Mouse (Mus musculus) liver, adult 2 months (tissue): ENCODE results near the gene Greb1. TPM values are rescaled to one million over a fixed set of nuclear protein-coding genes. Genes with fewer than 3 reads are reported as not detected.

Experiments
- DNase-seq: peaks from one replicate; pipeline ENCODE4 v3.0.0-alpha.2; 2011; ENCODE audit warnings: low read depth, low spot score; ENCODE audit errors: extremely low read depth
- H3K27ac ChIP-seq: fragments of 200-500 bp; replicated peaks from 2 replicates; pipeline ENCODE4 v1.5.1; 2012; ENCODE audit warnings: low read depth, mild to moderate bottlenecking, control low read depth, inconsistent platforms, low read length; ENCODE audit not compliant: insufficient read depth
- H3K27me3 ChIP-seq: fragments of 200-500 bp; 2 replicates; pipeline ENCODE4 v1.6.1; 2012; ENCODE audit warnings: mild to moderate bottlenecking, moderate library complexity, low read length, inconsistent platforms; ENCODE audit not compliant: control insufficient read depth, insufficient read depth
- H3K36me3 ChIP-seq: fragments of 200-500 bp; 2 replicates; pipeline ENCODE4 v1.6.1; 2012; ENCODE audit warnings: low read length, inconsistent platforms; ENCODE audit not compliant: control insufficient read depth, insufficient read depth
- H3K4me1 ChIP-seq: fragments of 200-500 bp; 2 replicates; pipeline ENCODE4 v1.6.1; 2011; ENCODE audit warnings: low read length; ENCODE audit not compliant: control insufficient read depth, insufficient read depth
- H3K4me3 ChIP-seq: fragments of 200-500 bp; 2 replicates; pipeline ENCODE4 v1.5.1; 2011; ENCODE audit warnings: low read depth, mild to moderate bottlenecking, control low read depth, low read length, moderate library complexity; ENCODE audit not compliant: insufficient read depth
- H3K79me2 ChIP-seq: fragments of 200-500 bp; 2 replicates; pipeline ENCODE4 v1.6.1; 2012; ENCODE audit warnings: inconsistent platforms, mild to moderate bottlenecking, low read length, moderate library complexity; ENCODE audit not compliant: control insufficient read depth, insufficient read depth
- H3K9ac ChIP-seq: fragments of 200-500 bp; 2 replicates; pipeline ENCODE4 v1.6.1; 2012; ENCODE audit warnings: low read depth, mild to moderate bottlenecking, control low read depth, inconsistent platforms, low read length
- CTCF ChIP-seq: fragments of 200-500 bp; IDR thresholded peaks from 2 replicates; pipeline ENCODE4 v1.5.1; 2011; ENCODE audit warnings: low read depth, low read length, control low read depth
- POLR2A ChIP-seq: fragments of 200-500 bp; IDR thresholded peaks from 2 replicates; pipeline ENCODE4 v1.6.1; 2011; ENCODE audit warnings: low read length, control low read depth; ENCODE audit not compliant: insufficient read depth; ENCODE audit errors: extremely low read depth
- WGBS: fragments of 180-500 bp; shearing (Covaris S2); methylation state at CpG from one replicate; pipeline ENCODE4 v1.1.7; 2018; 5-methylcytosine and 5-hydroxymethylcytosine counted together
- polyA plus RNA-seq: library from polyadenylated mRNA; depleted of rRNA; stranded (reverse); fragments of >200 nt; gene quantifications from 2 replicates; pipeline ENCODE4 v1.2.3, GENCODE M21; 2012
- total RNA-seq: library from RNA; depleted of rRNA; stranded (reverse); fragments of >200 nt; gene quantifications from 2 replicates; pipeline ENCODE4 v1.2.3, GENCODE M21; 2014

Gene Greb1
- total and polyA plus RNA-seq, 2 experiments, result 0.09 TPM

DNA sequence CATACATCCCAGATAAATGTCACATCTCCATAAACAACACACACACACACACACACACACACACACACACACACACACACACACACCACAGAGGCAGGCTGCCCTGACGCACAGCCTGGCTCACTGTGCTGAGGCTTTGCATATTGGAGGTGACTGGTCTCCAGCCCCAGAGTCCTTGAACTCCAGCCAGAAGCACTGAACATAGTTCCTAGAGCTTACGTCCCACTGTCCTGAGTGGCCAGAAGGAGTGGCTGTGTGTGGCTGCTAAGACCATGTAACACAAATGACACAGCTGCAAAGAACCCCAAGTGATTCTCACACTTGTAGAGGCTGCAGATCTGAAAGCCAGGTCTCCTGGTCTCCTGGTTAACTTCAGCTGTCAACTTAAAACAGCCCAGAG lies 138.8 kb downstream of the Greb1 start:
- H3K27me3 ChIP-seq, result no peaks in the 10 kb centered on the region
- TF ChIP-seq POLR2A (no peak), CTCF (no peak)
- no peaks in the 10 kb centered on the region for H3K79me2 ChIP-seq
- no peaks in the 10 kb centered on the region for H3K36me3 ChIP-seq
- no peaks in the 10 kb centered on the region for H3K4me1 ChIP-seq
- H3K27ac ChIP-seq, result no peak overlapping the region
- 77% methylated on average over 2 of the region's 2 CpGs for WGBS
- DNase-seq, result no peak
- no peak overlapping the region for H3K4me3 ChIP-seq
- H3K9ac ChIP-seq, result no peak overlapping the region

DNA sequence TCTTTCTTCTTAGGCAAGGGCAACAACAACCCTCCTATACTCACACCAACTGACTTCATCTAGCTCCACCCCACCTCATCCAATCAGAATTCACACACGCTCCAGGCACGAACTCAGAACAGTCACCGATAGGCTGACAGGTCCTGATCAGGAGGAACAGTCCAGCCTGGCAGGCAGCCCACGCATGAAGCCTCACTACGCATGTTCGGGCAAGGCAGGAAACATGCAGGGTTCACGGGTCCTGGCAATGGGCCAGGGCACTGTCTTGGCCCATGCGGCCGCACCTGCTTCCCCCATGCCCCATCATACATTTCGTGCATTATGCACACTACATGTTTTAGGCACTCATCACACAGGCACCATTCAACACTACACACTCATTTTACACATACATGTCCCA lies 139.2 kb downstream of the Greb1 start:
- WGBS, result 80% methylated on average over 10 of the region's 10 CpGs
- Histone ChIP-seq H3K79me2 (no peaks in the 10 kb centered on the region), H3K4me3 (no peak overlapping the region), H3K27me3 (no peaks in the 10 kb centered on the region), H3K36me3 (no peaks in the 10 kb centered on the region), H3K9ac (no peak overlapping the region), H3K4me1 (no peaks in the 10 kb centered on the region), H3K27ac (no peak overlapping the region)
- DNase-seq, result no peak
- TF ChIP-seq CTCF (no peak), POLR2A (no peak)

DNA sequence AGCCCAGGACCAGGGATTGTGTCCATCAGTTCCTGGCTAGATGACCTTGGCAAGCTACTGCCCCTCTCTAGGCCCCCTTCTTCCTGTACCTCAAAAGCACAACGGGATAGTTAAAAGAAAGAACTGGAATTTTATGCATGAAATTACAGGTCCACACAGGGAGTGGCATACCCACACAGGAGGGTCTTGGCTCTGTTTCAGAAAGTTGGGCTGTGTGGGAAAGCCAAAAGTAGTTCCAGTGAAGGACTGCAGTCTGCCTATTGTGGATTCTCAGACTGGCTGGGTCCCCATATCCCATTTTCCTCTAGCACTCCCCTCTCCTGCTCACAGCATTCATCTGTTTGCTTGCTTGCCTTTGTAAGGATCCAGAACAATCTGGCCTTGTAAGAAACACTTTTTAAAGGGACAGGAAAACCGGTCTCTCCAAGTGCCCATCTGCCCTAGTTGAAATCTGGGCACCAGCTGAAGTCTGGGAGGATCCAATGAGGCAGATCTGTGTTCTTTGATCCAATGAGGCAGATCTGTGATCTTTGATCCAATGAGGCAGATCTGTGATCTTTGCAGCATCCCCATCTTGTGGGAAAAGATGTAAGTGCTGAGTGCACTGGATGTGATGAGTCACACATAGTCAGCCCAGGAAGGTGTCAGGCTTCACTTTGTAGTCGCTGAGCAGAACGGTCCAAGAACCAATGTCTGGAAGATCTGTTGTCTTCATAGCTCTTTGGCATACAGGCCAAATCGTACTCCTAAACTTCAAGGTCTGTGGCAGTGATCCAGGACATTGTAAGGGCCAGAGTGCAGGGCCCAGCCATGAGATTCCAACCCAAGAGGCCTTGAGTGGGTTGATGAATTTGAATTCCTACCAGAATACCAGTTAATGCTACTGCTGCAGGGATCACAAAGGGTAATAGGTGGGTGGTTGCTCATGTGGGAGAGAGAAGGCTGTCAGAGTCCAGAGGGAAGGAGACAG lies 143.5 kb downstream of the Greb1 start:
- Histone ChIP-seq H3K4me3 (no peak overlapping the region), H3K36me3 (no peaks in the 10 kb centered on the region), H3K27ac (no peak overlapping the region), H3K4me1 (no peaks in the 10 kb centered on the region), H3K27me3 (no peaks in the 10 kb centered on the region), H3K9ac (no peak overlapping the region), H3K79me2 (no peaks in the 10 kb centered on the region)
- TF ChIP-seq CTCF (no peak), POLR2A (no peak)
- DNase-seq, result peak; percentile 25
- 68% methylated on average over 5 of the region's 5 CpGs for WGBS

DNA sequence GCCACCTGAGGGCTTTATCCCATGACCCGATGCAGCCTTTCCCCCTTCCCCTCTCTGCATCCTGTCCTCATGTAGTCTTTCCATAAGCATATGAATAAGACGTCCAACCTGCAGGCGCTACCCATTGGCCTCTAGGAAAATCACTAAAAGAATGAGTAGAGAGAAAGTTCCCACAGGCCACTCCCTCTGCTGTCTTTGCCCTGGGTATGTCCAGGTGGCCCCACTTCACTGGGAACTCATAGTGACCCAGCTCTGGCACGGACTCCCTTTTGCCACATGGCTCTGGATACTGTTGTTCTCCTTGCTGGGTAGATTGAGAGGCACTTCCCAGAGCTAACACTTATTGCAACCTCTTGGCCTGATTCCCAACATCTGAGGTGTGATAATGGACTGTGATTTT lies 145.1 kb downstream of the Greb1 start:
- TF ChIP-seq POLR2A (no peak), CTCF (no peak)
- no peak overlapping the region for H3K4me3 ChIP-seq
- WGBS, result 84% methylated on average over 4 of the region's 4 CpGs
- no peak for DNase-seq
- no peaks in the 10 kb centered on the region for H3K79me2 ChIP-seq
- H3K27me3 ChIP-seq, result no peaks in the 10 kb centered on the region
- no peaks in the 10 kb centered on the region for H3K36me3 ChIP-seq
- no peak overlapping the region for H3K27ac ChIP-seq
- no peak overlapping the region for H3K9ac ChIP-seq
- no peaks in the 10 kb centered on the region for H3K4me1 ChIP-seq

DNA sequence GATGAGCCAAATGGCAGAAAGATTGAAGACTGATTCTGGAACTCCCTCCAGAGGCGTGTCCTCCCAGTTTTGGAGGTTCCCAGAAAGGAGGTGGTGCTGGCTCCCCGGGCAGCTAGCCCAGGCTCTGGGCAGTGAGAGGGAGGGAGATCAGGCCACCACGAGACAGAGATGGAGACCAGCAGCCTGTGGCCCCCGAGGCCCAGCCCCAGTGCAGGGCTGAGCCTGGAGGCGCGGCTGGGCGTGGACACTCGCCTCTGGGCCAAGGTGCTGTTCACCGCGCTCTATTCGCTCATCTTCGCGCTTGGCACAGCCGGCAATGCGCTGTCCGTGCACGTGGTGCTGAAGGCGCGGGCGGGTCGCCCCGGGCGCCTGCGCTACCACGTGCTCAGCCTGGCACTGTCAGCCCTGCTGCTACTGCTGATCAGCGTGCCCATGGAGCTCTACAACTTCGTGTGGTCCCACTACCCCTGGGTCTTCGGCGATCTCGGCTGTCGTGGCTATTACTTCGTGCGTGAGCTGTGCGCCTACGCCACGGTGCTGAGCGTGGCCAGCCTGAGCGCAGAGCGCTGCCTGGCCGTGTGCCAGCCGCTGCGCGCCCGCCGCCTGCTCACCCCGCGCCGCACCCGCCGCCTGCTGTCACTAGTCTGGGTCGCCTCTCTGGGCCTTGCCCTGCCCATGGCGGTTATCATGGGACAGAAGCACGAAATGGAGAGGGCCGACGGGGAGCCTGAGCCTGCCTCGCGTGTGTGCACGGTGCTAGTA lies 147.2 kb downstream of the Greb1 start, which contains the start of gene Ntsr2:
Gene Ntsr2, plus strand, starts transcription at position 51 of the 762 bp plus-strand sequence.
- Histone ChIP-seq H3K9ac (no peak within 1 kb of the TSS), H3K27ac (no peak within 1 kb of the TSS), H3K79me2 (no peaks in the 10 kb centered on the region), H3K36me3 (no peaks in the 10 kb centered on the region), H3K4me3 (peak within 1 kb of the TSS; percentile 7; the same call in 1 of the 2 replicates), H3K27me3 (no peaks in the 10 kb centered on the region), H3K4me1 (no peaks in the 10 kb centered on the region)
- DNase-seq, result peak; percentile 63
- WGBS, result 6% methylated on average over 56 of the region's 58 CpGs
- TF ChIP-seq CTCF, result no peak
- no peak for TF ChIP-seq POLR2A
